Mouse (Mus musculus) ES-E14 (cell line): ENCODE measurements around the gene 1700008O03Rik.

Experiments
- HCFC1 ChIP-seq: IDR thresholded peaks from 2 replicates; pipeline ENCODE4 v1.6.1; 2012; ENCODE audit warnings: low read length, inconsistent platforms, borderline replicate concordance; ENCODE audit not compliant: insufficient read depth
- ZC3H11A ChIP-seq: IDR thresholded peaks from 2 replicates; pipeline ENCODE4 v1.6.1; 2012; ENCODE audit warnings: low read depth, mild to moderate bottlenecking, inconsistent platforms, low read length, borderline replicate concordance

DNA sequence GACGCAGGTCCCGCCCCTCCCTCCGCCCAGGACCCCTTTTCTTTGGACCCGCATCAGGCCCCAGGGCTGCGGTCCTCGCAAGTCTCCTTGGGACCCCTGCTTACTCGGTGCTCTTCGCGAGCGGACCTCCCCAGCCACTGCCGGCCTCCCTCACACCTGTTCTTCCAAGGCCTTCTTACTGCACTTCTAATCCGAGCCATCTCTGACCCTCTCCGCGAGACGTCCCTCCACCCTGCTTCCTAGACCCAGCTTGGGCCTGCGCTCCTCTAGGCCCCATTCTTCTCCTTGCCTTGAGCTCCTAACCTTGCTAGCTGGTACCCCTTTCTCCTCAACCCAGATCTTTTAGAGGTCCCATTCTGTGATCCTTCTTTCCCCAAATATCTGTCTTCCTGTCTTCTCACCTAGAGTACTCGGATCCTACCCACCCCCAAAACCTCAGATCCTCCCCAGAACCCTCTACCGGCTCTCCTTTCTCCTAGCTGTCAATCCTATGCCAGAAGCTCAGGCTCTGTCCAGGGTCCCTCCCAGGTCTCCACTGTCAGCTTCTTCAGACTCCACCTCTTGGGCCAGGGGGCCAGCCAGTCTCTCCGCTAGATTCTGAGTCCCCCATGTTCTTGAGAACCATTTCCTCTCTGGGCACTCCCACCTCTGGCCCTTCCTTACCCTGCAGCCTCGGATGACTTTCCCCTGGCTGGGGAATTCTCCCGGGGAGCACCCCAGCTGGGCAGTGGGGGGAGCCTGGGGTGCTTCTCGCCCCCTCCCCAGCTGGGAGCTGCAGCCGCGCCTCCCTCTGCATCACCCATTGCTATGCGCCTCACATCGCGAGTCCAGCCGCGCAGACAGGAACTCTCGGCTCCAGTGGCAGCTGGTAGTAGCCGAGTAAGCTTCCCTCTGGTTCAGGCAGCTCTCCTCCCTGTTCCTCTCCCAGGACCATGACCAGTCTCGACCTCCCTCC, 44.2 kb upstream of the 1700008O03Rik start:
- TF ChIP-seq HCFC1 (no peak), ZC3H11A (no peak)
